Mouse (Mus musculus): ENCODE measurements around the gene Olfr65.

Gene Olfr65

GRCm38 (mm10) chr7:103903187-103903586 lies at the start of gene Olfr65:
Olfr65 (plus strand) TSS chr7:103903487.
- DNase-seq (ENCODE audit: low spot score), result no peak

GRCm38 (mm10) chr7:103854669-103855068 lies 48.6 kb upstream of the Olfr65 start:
- DNase-seq (ENCODE audit: low spot score), result no peak

GRCm38 (mm10) chr7:103859076-103859475 lies 44.2 kb upstream of the Olfr65 start:
- DNase-seq (ENCODE audit: low spot score), result no peak

- no peak for DNase-seq (ENCODE audit: low spot score)
Measured at GRCm38 (mm10) chr7:103860855-103861254, 42.4 kb upstream of the Olfr65 start.

GRCm38 (mm10) chr7:103861531-103861930 lies 41.8 kb upstream of the Olfr65 start:
- no peak for DNase-seq (ENCODE audit: low spot score)

- no peak for DNase-seq (ENCODE audit: low spot score)
Measured at GRCm38 (mm10) chr7:103865716-103866115, 37.6 kb upstream of the Olfr65 start.

- no peak for DNase-seq (ENCODE audit: low spot score)
Measured at GRCm38 (mm10) chr7:103870667-103871066, 32.6 kb upstream of the Olfr65 start.

- peak; percentile 9 for DNase-seq (ENCODE audit: low spot score)
Measured at GRCm38 (mm10) chr7:103873064-103873463, 30.2 kb upstream of the Olfr65 start.

- no peak for DNase-seq (ENCODE audit: low spot score)
Measured at GRCm38 (mm10) chr7:103874451-103874850, 28.8 kb upstream of the Olfr65 start.

GRCm38 (mm10) chr7:103877093-103877492 lies 26.2 kb upstream of the Olfr65 start:
- no peak for DNase-seq (ENCODE audit: low spot score)

GRCm38 (mm10) chr7:103886152-103886551 lies 17.1 kb upstream of the Olfr65 start, which contains the start of gene Olfr66:
Olfr66 (minus strand) TSS chr7:103886252.
- no peak for DNase-seq (ENCODE audit: low spot score)

GRCm38 (mm10) chr7:103894385-103894784 lies 8.9 kb upstream of the Olfr65 start, which contains the start of gene Olfr64:
Olfr64 (minus strand) TSS chr7:103894485.
- no peak for DNase-seq (ENCODE audit: low spot score)

- DNase-seq (ENCODE audit: low spot score), result no peak
Measured at GRCm38 (mm10) chr7:103910047-103910446, 6.8 kb downstream of the Olfr65 start.

- DNase-seq (ENCODE audit: low spot score), result peak; percentile 22
Measured at GRCm38 (mm10) chr7:103912969-103913511, 9.8 kb downstream of the Olfr65 start.

- no peak for DNase-seq (ENCODE audit: low spot score)
Measured at GRCm38 (mm10) chr7:103915338-103915737, 12.1 kb downstream of the Olfr65 start.

- DNase-seq (ENCODE audit: low spot score), result no peak
Measured at GRCm38 (mm10) chr7:103928525-103928924, 25.2 kb downstream of the Olfr65 start, which contains the start of gene Olfr631. Olfr631 (plus strand) TSS chr7:103928825.

- no peak for DNase-seq (ENCODE audit: low spot score)
Measured at GRCm38 (mm10) chr7:103934264-103934663, 31.0 kb downstream of the Olfr65 start, which contains the start of gene Olfr632. Olfr632 (plus strand) TSS chr7:103934347.

- peak; percentile 81 for DNase-seq (ENCODE audit: low spot score)
Measured at GRCm38 (mm10) chr7:103942730-103943129, 39.4 kb downstream of the Olfr65 start.

GRCm38 (mm10) chr7:103944137-103944536 lies 40.9 kb downstream of the Olfr65 start, which contains the start of gene Olfr633:
Olfr633 (plus strand) TSS chr7:103944437.
- DNase-seq (ENCODE audit: low spot score), result no peak
